Mouse (Mus musculus): Measurements from ENCODE around the gene Pdgfra.

Gene Pdgfra

DNA sequence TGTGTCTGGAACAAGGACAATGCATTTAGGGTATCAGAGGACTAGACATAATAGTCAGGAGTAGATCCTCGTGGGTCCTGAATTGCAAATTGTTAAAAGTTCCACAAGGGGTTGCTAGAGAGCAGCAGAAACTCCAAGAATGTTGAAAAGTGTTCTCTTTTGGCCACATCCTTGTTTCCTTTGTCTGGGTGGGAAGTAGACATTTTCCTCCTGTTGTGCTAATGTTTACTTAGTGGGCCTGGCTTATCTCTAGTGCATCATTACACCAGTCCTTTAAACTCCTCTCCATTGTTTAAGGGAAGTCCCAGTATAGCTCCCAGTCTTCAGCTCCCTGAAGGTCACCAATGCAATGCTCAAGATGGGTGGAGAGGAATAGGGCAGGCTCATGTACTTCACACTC, 57.9 kb downstream of the Pdgfra start:
- DNase-seq (ENCODE audit: low spot score in 2 of 2): peak in 1 of 2 experiments; percentile 22

DNA sequence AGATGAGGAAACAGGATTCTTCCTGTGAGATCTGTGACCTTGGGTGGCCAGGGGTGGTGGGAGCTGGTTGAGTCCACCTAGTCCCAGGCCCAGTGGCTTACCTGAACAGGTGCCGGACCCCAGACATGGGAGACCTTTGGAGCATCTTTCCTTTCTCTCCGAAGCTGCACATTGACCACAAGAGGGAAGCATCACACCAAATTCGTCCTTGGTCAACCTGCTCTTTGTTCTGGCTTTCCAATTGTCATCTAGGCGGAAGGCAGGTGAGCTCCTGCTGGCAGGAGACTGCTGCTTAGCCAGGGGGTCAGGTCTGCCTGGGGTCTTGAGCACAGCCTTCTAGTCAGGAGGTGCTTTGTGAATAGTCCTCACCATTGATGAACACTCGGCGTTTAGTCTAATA, 62.4 kb downstream of the Pdgfra start:
- peak; percentile 36 to 60 for DNase-seq (ENCODE audit: low spot score in 2 of 2)

DNA sequence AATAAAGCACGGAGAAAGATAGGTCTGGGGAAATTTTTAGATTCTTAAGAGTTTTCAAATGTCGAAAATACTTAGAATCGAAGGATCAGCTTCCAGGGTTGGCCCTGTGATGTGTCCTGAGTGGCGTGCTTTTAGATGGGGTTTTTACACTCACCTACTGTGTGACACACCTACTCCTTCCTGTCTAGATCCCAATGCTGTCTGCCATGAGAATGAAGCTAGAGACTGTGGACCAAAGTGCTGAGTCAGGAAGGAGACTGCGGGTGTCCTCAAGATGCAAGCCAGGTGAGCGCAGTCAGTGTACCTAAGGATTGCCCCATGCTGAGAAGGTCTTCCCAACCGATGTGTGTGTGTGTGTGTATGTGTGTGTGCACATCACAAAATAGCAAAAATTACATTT, 62.8 kb downstream of the Pdgfra start:
- DNase-seq (ENCODE audit: low spot score in 2 of 2): no peak

DNA sequence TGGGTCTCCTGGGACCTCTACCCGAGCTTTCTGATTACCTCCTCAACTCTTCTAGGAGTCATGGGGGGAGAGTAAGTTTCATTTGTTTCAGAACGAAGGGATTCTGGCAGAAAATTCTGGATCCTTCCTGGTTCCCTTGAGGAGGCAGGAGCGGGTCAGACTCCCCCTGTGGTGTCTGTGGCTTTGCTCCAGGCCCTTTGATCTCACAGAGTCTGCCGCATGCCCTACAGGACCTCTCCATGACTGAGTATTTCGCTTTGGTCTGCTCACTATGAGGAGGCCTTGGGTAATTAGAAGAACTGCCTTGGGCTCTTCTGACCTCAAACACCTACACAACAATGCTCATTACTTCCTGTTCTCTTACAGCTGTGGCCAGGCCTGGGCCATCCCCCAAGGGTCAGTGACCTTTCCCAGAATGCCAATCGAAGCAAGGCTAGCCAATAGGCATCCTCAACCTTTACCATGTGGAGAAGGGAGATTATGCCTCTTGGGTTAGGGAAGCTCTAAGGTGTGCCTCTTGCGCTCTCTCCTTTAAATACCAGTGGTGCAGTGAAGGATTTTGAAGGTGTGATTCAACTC, 63.7 kb downstream of the Pdgfra start:
- no peak for DNase-seq (ENCODE audit: low spot score in 2 of 2)

DNA sequence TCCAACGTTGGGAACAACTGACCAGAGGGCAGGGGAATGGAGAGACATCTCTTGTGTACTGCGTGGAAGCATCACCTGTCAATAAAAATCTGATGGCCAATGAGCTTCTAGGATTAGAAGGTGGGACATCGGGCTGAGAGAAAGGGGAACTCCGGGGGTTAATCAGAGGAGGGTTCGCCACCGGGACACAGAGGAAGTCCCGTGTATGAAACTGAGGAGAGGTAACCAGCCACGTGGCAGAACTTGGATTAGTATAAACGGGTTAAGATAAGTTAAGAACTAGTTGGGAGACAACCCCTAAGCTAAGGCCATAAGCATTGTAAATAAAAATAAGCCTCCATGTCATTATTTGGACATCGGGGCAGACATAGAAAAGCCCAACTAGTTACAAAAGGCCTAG, 69.5 kb downstream of the Pdgfra start:
- DNase-seq (ENCODE audit: low spot score in 2 of 2): no peak

DNA sequence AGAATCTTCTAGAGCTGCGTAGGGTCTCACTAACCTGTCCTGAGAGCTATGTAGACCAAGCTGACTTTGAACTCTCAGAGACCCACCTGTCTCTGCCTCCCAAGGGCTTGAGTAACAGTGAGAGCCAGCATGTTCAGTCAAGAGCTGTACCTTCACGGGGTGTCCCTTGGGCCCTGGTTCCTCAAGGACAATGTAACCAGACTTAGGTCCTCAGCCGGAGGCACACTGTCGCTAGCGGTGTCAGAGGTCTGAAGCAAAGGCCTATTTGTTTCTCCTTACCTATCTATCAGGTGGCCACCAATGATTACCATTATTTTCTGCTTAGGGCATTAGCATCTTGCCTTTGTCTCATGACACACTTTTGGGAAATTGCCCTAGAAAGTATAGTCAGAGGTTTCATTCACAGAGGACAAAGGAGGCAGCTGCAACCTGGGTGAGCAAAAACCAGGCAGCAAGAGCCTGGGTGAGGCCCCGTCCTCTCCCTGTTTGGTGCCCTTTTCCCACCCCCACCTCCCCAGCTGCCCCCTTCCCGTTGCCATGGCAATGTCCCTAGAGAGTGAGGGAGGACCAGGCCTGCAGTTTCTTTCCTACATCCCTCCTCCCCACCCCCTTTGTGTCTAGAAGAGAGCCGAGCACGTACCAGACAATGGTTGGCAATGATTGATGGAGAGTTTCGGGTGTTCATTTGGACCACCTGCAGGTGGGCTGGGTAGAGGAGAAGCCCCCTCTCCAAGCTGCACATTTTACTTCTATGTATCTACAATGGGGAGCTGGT, 70.6 kb downstream of the Pdgfra start:
- DNase-seq (ENCODE audit: low spot score in 2 of 2): no peak

DNA sequence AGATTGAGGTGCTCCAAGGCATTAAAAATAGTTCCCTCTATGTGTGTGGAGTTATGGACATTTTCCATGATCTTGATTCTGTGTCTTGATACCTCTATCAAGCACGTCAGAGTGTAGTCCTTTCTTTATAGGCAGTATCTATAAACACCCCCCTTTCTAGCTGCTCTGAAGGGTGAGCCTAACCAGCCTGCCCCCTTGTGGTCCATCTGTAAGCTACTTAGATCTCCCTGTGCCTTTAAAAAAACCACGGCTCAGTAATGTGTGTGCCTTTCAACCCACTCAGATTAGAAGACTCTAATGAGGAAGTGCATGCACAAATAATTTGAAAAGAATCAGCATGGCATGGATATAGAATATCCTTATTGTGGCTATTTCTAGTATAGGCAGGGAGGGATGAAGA, 86.3 kb downstream of the Pdgfra start:
- no peak for DNase-seq (ENCODE audit: low spot score in 2 of 2)

DNA sequence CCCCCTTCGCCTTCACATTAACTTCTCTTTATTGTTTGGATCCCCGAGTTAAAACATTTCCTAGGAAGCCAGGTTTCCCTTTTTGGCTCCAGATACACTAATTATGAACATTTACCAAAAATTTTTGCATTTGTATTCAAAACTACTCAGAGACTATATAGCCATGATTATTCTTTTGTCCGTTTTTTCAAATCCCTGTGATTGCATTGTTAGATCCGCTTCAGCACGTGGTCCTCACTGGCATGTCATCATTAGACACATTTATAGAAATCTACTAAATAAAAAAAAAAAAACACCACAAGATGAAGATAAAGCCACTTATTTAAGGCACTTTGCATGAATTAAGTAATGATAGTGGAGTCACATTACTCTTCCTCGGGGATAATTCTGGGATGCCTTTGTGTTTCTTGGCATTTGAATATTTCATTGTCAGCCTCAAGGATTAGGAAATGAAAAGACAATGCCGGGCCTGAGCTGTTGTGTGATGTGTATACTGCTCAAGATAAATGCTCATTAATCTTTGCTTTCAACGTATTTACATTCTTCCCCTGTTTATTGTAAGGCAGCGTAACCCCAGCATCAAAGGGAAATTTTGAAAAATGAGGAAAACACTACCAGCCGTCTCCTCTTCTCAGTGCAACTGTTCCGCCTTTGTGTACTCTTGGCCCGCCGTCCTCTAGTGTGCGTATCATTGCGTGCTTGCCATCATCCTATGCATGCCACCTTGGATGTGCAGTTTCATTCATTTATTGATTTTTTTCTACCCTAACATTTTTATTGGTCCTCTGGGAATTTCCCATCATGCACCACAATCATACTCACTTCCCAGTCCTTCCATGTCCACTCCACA, 87.1 kb downstream of the Pdgfra start:
- DNase-seq (ENCODE audit: low spot score in 2 of 2): no peak

DNA sequence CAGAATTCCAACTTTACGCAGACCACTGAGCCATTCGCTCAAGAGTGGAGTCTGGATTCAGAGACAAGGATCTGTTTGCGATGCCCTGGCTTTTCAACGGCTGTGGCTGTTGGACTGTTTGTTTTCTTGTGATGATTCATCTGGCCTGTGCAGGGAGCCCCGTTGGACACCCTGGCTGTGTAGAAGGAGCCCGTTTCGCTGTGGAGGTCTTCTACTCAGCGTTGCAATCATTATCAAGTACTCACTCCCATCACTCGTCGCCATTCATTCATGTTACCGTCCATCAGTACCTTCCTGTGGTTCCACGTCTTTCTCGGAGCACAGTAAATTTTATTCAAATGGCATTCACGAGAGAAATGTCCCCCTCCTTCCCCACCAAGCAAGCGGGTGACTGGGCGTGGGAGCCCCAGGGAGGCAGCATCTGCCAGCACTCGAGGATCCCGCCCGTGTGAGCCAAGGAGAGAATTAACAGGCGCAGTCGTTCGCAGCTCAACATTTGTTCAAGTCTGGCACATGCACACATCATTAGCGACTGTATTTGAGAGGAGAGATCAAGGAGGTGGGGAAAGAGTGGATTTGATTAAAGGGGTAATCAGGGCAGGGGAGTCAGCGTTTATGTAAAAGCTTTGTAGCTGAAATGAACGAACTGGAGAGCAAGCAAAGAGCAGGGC, 95.1 kb downstream of the Pdgfra start:
- peak; percentile 45 to 51 for DNase-seq (ENCODE audit: low spot score in 2 of 2)
